Mouse (Mus musculus): Measurements from ENCODE around the gene Tpi1. TPM values are rescaled to one million over a fixed set of nuclear protein-coding genes. Genes with fewer than 3 reads are reported as not detected.

Tpi1 gene
- polyA plus RNA-seq, 1 experiment from 2014 or later = 861 TPM

- Histone ChIP-seq H3K27me3 (replicated peaks; ENCODE audit: control insufficient read depth, insufficient read depth, low read length) (no peaks in the 10 kb centered on the region), H3K9ac (ENCODE audit: low read depth, low read length) (peak overlapping the region; percentile 98), H3K9me3 (ENCODE audit: control insufficient read depth, low read length) (no peaks in the 10 kb centered on the region), H3K36me3 (ENCODE audit: control insufficient read depth, insufficient read depth, low read length) (peaks cover 21% of the 10 kb centered on the region), H3K4me1 (ENCODE audit: control insufficient read depth, insufficient read depth, low read length) (peaks cover 16% of the 10 kb centered on the region), H3K4me2 (ENCODE audit: low read depth, low read length) (peak overlapping the region; percentile 74), H3K27ac (replicated peaks; ENCODE audit: low read depth, low read length) (peak overlapping the region; percentile 99), H3K4me3 (ENCODE audit: low read depth, low read length) (peak overlapping the region; percentile 83)
- WGBS = 27% methylated on average over 26 of the region's 26 CpGs
- ATAC-seq (ENCODE audit: low read depth) (no peak), DNase-seq (ENCODE audit: low spot score) (no peak)
Observed at GRCm38 (mm10) chr6:124857840-124858530, 43.9 kb upstream of the Tpi1 start.

DNA sequence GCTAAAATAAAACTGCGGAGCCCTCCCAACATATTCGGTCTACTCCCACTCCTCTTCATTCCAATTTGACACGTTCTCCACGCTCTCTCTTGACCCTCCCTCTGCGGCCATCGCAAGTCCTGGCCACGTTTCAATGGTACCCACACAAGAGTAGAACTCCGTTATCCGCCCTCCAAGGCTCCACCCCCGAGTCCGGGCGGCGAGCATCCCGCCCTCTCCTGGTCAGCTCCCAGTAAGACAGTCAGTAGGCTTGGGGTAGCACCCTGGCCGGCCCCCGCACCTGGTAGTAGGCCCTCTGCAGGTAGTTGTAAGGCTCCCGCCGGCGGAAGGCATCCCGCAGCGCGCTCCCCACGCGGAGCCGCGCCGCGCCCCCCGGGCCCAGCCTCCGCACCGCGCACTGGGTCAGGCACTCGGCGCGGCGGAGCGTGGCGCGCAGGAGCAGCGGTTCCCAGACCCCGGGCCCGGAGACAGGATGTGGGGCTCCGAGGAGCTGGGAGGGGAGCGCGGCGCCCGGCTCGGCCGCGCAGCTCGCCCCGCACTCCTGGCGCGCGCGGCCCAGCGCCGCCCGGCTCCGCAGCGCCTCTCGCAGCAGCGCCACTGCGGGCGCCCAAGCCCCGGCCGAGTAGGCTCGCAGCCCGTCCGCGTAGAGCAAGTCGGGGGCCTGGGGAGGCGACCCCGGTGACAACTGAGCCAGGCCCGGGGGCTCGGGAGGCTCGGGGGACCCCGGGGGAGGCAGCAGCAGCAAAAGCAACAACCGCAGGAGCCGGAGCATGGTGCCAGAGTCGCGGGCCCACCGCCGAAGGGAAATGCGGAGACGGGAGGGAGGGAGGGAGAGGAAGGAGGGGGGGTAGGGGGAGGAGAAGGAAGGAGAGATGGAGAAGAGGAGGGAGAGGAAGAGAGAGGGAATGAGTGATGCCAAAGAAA, 43.1 kb upstream of the Tpi1 start, which contains the start of gene P3h3:
P3h3 (minus strand) TSS at position 837 of the 924 bp plus-strand sequence.
- Histone ChIP-seq H3K36me3 (ENCODE audit: control insufficient read depth, insufficient read depth, low read length) (peaks cover 29% of the 10 kb centered on the region), H3K9ac (ENCODE audit: low read depth, low read length) (peak within 1 kb of the TSS; percentile 98), H3K4me1 (ENCODE audit: control insufficient read depth, insufficient read depth, low read length) (peaks cover 11% of the 10 kb centered on the region; the same call in 1 of the 2 replicates), H3K4me2 (ENCODE audit: low read depth, low read length) (peak within 1 kb of the TSS; percentile 74), H3K4me3 (ENCODE audit: low read depth, low read length) (peak within 1 kb of the TSS; percentile 83), H3K27me3 (replicated peaks; ENCODE audit: control insufficient read depth, insufficient read depth, low read length) (no peaks in the 10 kb centered on the region), H3K27ac (replicated peaks; ENCODE audit: low read depth, low read length) (peak within 1 kb of the TSS; percentile 99), H3K9me3 (ENCODE audit: control insufficient read depth, low read length) (no peaks in the 10 kb centered on the region)
- ATAC-seq (ENCODE audit: low read depth) (peak; percentile 91), DNase-seq (ENCODE audit: low spot score) (peak; percentile 93)
- WGBS = under 1% methylated on average over 36 of the region's 86 CpGs

DNA sequence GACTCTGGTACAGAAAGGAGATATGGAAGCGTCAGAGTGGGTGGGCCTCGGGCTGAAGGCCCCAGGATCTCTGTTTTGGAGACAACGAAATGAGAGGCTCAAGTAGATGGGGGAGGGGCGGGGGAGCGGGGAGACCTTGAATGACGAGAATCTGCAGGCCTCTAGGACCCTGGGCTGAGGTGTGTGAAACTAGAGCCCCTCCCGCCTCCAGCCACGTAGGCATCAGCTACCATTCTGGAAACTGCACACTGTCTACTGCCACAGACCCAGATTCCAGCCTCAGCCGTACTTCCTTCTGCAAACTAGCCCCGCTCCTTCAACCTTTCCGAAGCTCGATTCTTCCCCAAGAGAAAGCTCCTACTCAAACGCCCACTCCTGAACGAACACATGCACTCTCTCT, 42.2 kb upstream of the Tpi1 start:
- 7% methylated on average over 13 of the region's 14 CpGs for WGBS
- Histone ChIP-seq H3K4me1 (ENCODE audit: control insufficient read depth, insufficient read depth, low read length) (peaks cover 11% of the 10 kb centered on the region; the same call in 1 of the 2 replicates), H3K27ac (replicated peaks; ENCODE audit: low read depth, low read length) (peak overlapping the region; percentile 99), H3K4me2 (ENCODE audit: low read depth, low read length) (peak overlapping the region; percentile 74), H3K9me3 (ENCODE audit: control insufficient read depth, low read length) (no peaks in the 10 kb centered on the region), H3K27me3 (replicated peaks; ENCODE audit: control insufficient read depth, insufficient read depth, low read length) (no peaks in the 10 kb centered on the region), H3K4me3 (ENCODE audit: low read depth, low read length) (peak overlapping the region; percentile 83), H3K36me3 (ENCODE audit: control insufficient read depth, insufficient read depth, low read length) (peaks cover 38% of the 10 kb centered on the region), H3K9ac (ENCODE audit: low read depth, low read length) (peak overlapping the region; percentile 98)
- DNase-seq (ENCODE audit: low spot score) (peak; percentile 90), ATAC-seq (ENCODE audit: low read depth) (peak; percentile 80)

GRCm38 (mm10) chr6:124854647-124855046, 40.6 kb upstream of the Tpi1 start:
- Histone ChIP-seq H3K9me3 (ENCODE audit: control insufficient read depth, low read length) (no peaks in the 10 kb centered on the region), H3K4me1 (ENCODE audit: control insufficient read depth, insufficient read depth, low read length) (peaks cover 11% of the 10 kb centered on the region; the same call in 1 of the 2 replicates), H3K9ac (ENCODE audit: low read depth, low read length) (no peak overlapping the region), H3K4me2 (ENCODE audit: low read depth, low read length) (no peak overlapping the region), H3K36me3 (ENCODE audit: control insufficient read depth, insufficient read depth, low read length) (peaks cover 50% of the 10 kb centered on the region), H3K27ac (replicated peaks; ENCODE audit: low read depth, low read length) (no peak overlapping the region; the same call in 1 of the 2 replicates), H3K4me3 (ENCODE audit: low read depth, low read length) (no peak overlapping the region), H3K27me3 (replicated peaks; ENCODE audit: control insufficient read depth, insufficient read depth, low read length) (no peaks in the 10 kb centered on the region)
- no peak for DNase-seq (ENCODE audit: low spot score)
- no peak for ATAC-seq (ENCODE audit: low read depth)
- 73% methylated on average over 12 of the region's 12 CpGs for WGBS

- Histone ChIP-seq H3K9me3 (ENCODE audit: control insufficient read depth, low read length) (no peaks in the 10 kb centered on the region), H3K27me3 (replicated peaks; ENCODE audit: control insufficient read depth, insufficient read depth, low read length) (no peaks in the 10 kb centered on the region), H3K4me1 (ENCODE audit: control insufficient read depth, insufficient read depth, low read length) (no peaks in the 10 kb centered on the region), H3K4me3 (ENCODE audit: low read depth, low read length) (no peak overlapping the region), H3K27ac (replicated peaks; ENCODE audit: low read depth, low read length) (no peak overlapping the region), H3K36me3 (ENCODE audit: control insufficient read depth, insufficient read depth, low read length) (peaks cover 67% of the 10 kb centered on the region), H3K9ac (ENCODE audit: low read depth, low read length) (no peak overlapping the region), H3K4me2 (ENCODE audit: low read depth, low read length) (no peak overlapping the region)
- 44% methylated on average over 8 of the region's 8 CpGs for WGBS
- ATAC-seq (ENCODE audit: low read depth) (no peak), DNase-seq (ENCODE audit: low spot score) (no peak)
Observed at GRCm38 (mm10) chr6:124850535-124850934, 36.4 kb upstream of the Tpi1 start.

DNA sequence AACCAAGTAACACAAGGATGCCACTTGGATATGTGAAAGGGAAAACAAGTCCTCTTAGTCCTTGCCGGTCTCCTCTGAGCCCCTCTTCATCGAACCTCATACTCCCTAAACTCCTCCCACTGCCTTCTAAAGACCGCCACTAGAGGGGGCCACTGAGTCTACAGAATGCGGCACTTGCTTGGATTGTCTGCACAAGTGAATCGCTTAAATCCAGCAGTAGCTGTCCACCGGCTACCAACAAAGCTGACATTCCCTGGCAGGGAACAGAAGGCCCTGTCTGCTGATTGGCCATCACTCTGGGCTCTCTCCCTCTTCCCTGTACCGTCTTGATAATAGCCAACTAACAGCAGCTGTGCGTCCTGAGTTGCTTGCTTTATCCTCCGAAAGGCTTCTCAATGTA, 33.2 kb upstream of the Tpi1 start:
- peak; percentile 82 for ATAC-seq (ENCODE audit: low read depth)
- no peaks in the 10 kb centered on the region for H3K4me1 ChIP-seq (ENCODE audit: control insufficient read depth, insufficient read depth, low read length)
- WGBS = 9% methylated on average over 9 of the region's 9 CpGs
- H3K27me3 ChIP-seq (replicated peaks; ENCODE audit: control insufficient read depth, insufficient read depth, low read length) = no peaks in the 10 kb centered on the region
- peak; percentile 93 for DNase-seq (ENCODE audit: low spot score)
- no peak overlapping the region for H3K4me3 ChIP-seq (ENCODE audit: low read depth, low read length)
- no peak overlapping the region for H3K27ac ChIP-seq (replicated peaks; ENCODE audit: low read depth, low read length)
- peaks cover 61% of the 10 kb centered on the region for H3K36me3 ChIP-seq (ENCODE audit: control insufficient read depth, insufficient read depth, low read length)
- no peak overlapping the region for H3K4me2 ChIP-seq (ENCODE audit: low read depth, low read length)
- no peaks in the 10 kb centered on the region for H3K9me3 ChIP-seq (ENCODE audit: control insufficient read depth, low read length)
- no peak overlapping the region for H3K9ac ChIP-seq (ENCODE audit: low read depth, low read length)

- peak; percentile 41 for DNase-seq (ENCODE audit: low spot score)
- H3K4me3 ChIP-seq (ENCODE audit: low read depth, low read length) = no peak within 1 kb of the TSS
- peak within 1 kb of the TSS; percentile 35 for H3K9ac ChIP-seq (ENCODE audit: low read depth, low read length)
- WGBS = 25% methylated on average over 13 of the region's 15 CpGs
- H3K27me3 ChIP-seq (replicated peaks; ENCODE audit: control insufficient read depth, insufficient read depth, low read length) = no peaks in the 10 kb centered on the region
- peaks cover 35% of the 10 kb centered on the region for H3K36me3 ChIP-seq (ENCODE audit: control insufficient read depth, insufficient read depth, low read length)
- 0 out of 2 replicates have a peak within 1 kb of the TSS, but pooled peaks have one; percentile 6 for H3K4me2 ChIP-seq (ENCODE audit: low read depth, low read length)
- 0 out of 2 replicates have a peak within 1 kb of the TSS, but pooled peaks have one; percentile 17 for H3K27ac ChIP-seq (replicated peaks; ENCODE audit: low read depth, low read length)
- peak; percentile 53 for ATAC-seq (ENCODE audit: low read depth)
- no peaks in the 10 kb centered on the region for H3K9me3 ChIP-seq (ENCODE audit: control insufficient read depth, low read length)
- peaks cover 7% of the 10 kb centered on the region; the same call in 1 of the 2 replicates for H3K4me1 ChIP-seq (ENCODE audit: control insufficient read depth, insufficient read depth, low read length)
Observed at GRCm38 (mm10) chr6:124840241-124841167, 26.4 kb upstream of the Tpi1 start, which contains the start of gene Gnb3. TSS of gene Gnb3 (minus strand) at chr6:124840275.
